Mouse (Mus musculus): Measurements from ENCODE around the gene Gm21858. TPM values are rescaled to one million over a fixed set of nuclear protein-coding genes. Genes with fewer than 3 reads are reported as not detected.

The Gm21858 gene
- polyA plus RNA-seq (2014; fragmentation: Illumina TruSeq; extraction: RNeasy Lipid Tissue Mini Kit (QIAGEN cat#74804); ENCODE audit: low read depth, low replicate concordance): 21.0 TPM

GRCm38 (mm10) chrY:55731456-55731855, at the start of gene Gm21858:
Gene Gm21858, plus strand, starts transcription at chrY:55731756.

